Mouse (Mus musculus) hematopoietic multipotent progenitor cell, adult 10-12 weeks (in vitro differentiated cells): ENCODE results near the gene Ten1. TPM values are rescaled to one million over a fixed set of nuclear protein-coding genes. Genes with fewer than 3 reads are reported as not detected.

Experiments used
- polyA plus RNA-seq: library from polyadenylated mRNA; stranded (reverse); fragments of >175 nt; gene quantifications from 2 replicates; pipeline ENCODE4 v1.2.3, GENCODE M21; 2012; ENCODE audit warnings: low replicate concordance

Gene Ten1
- polyA plus RNA-seq = 97.8 and 110 TPM in 2 replicates

GRCm38 (mm10) chr11:116198639-116199531 lies at the start of gene Ten1, which contains the start of gene Acox1:
TSS of gene Ten1 (plus strand) at chr11:116198855.
TSS of gene Acox1 (minus strand) at chr11:116199045.

DNA sequence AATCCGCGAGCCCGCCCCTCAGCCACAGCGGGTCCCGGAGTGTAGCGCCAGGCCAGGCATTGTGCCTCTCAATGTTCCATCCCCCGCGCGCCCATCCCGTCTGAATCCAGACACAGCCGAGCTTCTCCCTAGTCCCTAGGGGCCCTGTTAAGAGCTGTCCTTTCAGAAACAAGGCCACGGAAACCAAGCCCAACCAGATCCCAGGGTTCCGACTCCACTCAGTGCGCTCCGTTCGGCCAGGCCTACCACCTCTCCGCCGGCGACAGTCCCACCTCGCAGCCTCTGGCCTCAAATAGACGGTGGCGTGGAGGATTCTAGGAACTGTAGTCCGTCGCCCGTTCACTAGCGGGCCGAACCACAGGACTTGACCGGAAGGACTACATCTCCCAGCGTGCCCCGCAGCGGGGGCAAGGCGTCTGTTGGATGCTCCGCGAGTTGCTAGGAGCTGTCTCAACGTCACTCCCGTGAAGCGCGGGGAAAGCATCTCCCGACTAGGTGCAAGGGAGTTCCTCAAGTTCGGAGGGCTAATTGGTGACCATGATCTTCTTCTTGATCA lies 30.7 kb upstream of the Ten1 start, which contains the start of gene Fbf1:
Gene Fbf1 (minus strand): TSS at position 283 of the 556 bp plus-strand sequence.

GRCm38 (mm10) chr11:116237742-116238395 lies 39.2 kb downstream of the Ten1 start, which contains the start of gene Evpl:
TSS of gene Evpl (minus strand) at chr11:116238077.

Other genes with a start within 250 kb of the Ten1 start
- gene Itgb4, start 224.1 kb upstream of the Ten1 start, polyA plus RNA-seq = 0.18 and 0.31 TPM in 2 replicates
- gene Galk1, start 186.1 kb upstream of the Ten1 start, polyA plus RNA-seq = 21.0 and 29.6 TPM in 2 replicates
- 458 and 1,037 TPM in 2 replicates for gene H3f3b, start 170.9 kb upstream of the Ten1 start, polyA plus RNA-seq
- gene Unk, start 168.5 kb upstream of the Ten1 start, polyA plus RNA-seq = 65.3 and 71.0 TPM in 2 replicates
- gene Unc13d, start 120.9 kb upstream of the Ten1 start, polyA plus RNA-seq = 139 and 389 TPM in 2 replicates
- 508 and 688 TPM in 2 replicates for gene Wbp2, start 111.9 kb upstream of the Ten1 start, polyA plus RNA-seq
- 5.8 and 8.8 TPM in 2 replicates for gene Trim47, start 71.6 kb upstream of the Ten1 start, polyA plus RNA-seq
- 10.8 and 13.2 TPM in 2 replicates for gene Trim65, start 67.7 kb upstream of the Ten1 start, polyA plus RNA-seq
- 62.8 and 112 TPM in 2 replicates for gene Mrpl38, start 60.0 kb upstream of the Ten1 start, polyA plus RNA-seq
- gene Fbf1, start 30.7 kb upstream of the Ten1 start, polyA plus RNA-seq = 14.2 and 19.6 TPM in 2 replicates
- gene Acox1, start 190 bp downstream of the Ten1 start, polyA plus RNA-seq = 2.6 and 2.8 TPM in 2 replicates
- 0.19 and 0.62 TPM in 2 replicates for gene Evpl, start 39.2 kb downstream of the Ten1 start, polyA plus RNA-seq
- gene Srp68, start 75.4 kb downstream of the Ten1 start, polyA plus RNA-seq = 17.7 and 20.3 TPM in 2 replicates
- gene Galr2, start 82.1 kb downstream of the Ten1 start, polyA plus RNA-seq = not detected in 2 replicates
- 16.1 and 18.5 TPM in 2 replicates for gene Exoc7, start 108.4 kb downstream of the Ten1 start, polyA plus RNA-seq
- gene Foxj1, start 136.5 kb downstream of the Ten1 start, polyA plus RNA-seq = 0.47 and 0.99 TPM in 2 replicates
- gene Rnf157, start 214.2 kb downstream of the Ten1 start, polyA plus RNA-seq = 10.1 and 26.1 TPM in 2 replicates
- gene Ubald2, start 235.2 kb downstream of the Ten1 start, polyA plus RNA-seq = 297 and 674 TPM in 2 replicates